Mouse (Mus musculus): Measurements from ENCODE around the gene Adgrf4. TPM values are rescaled to one million over a fixed set of nuclear protein-coding genes. Genes with fewer than 3 reads are reported as not detected.

Gene Adgrf4
- 0.04 TPM in 1 of 2 replicates, not detected in the other for polyA plus RNA-seq (2015; fragmentation: Nextera tagmentation; extraction: Ambion mirVana)

DNA sequence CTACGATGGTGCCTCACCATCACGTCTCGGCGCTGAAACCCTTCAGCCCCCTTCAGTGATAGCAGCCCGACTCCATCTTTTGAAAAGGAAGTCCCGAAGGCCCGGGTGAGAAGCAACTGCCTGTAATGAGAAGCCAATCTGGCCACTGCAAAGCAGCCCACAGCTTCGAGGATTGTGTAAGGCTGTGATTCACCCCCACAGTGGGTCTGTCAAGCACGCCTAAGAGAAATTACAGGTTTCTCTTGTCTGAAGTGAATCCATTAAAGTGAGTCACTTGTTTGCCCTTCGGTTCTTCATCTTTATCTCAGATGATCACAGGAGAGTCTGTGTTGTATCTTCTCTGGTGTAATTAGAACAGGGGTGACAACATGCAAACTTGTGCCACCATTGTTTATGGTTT is at the start of gene Adgrf4:
TSS of gene Adgrf4 (minus strand) at position 149 of the 400 bp plus-strand sequence.

GRCm38 (mm10) chr17:42741801-42742217 is 49.7 kb upstream of the Adgrf4 start, which contains the start of gene Adgrf2:
Gene Adgrf2, minus strand, starts transcription at chr17:42742179.

GRCm38 (mm10) chr17:42611295-42611694 is 80.8 kb downstream of the Adgrf4 start, which contains the start of gene Opn5:
Gene Opn5, minus strand, starts transcription at chr17:42611395.

Other genes with a start within 250 kb of the Adgrf4 start
- gene Opn5, start 80.9 kb downstream of the Adgrf4 start, polyA plus RNA-seq (2015; fragmentation: Nextera tagmentation; extraction: Ambion mirVana) = not detected in 2 replicates
- not detected in 2 replicates for gene Adgrf2, start 49.9 kb upstream of the Adgrf4 start, polyA plus RNA-seq (2015; fragmentation: Nextera tagmentation; extraction: Ambion mirVana)
- 16.6 and 20.2 TPM in 2 replicates for gene Cd2ap, start 184.4 kb upstream of the Adgrf4 start, polyA plus RNA-seq (2015; fragmentation: Nextera tagmentation; extraction: Ambion mirVana)